Mouse (Mus musculus) embryo, embryonic 10.5 days (tissue): ENCODE results near the gene Fkbp15.
A peak's percentile ranks its signal among the peaks of the same experiment; 100 is the strongest.

Experiments
- DNase-seq: peaks from one replicate; pipeline ENCODE4 v3.0.0-alpha.2; 2015; ENCODE audit warnings: low spot score

Gene Fkbp15

DNA sequence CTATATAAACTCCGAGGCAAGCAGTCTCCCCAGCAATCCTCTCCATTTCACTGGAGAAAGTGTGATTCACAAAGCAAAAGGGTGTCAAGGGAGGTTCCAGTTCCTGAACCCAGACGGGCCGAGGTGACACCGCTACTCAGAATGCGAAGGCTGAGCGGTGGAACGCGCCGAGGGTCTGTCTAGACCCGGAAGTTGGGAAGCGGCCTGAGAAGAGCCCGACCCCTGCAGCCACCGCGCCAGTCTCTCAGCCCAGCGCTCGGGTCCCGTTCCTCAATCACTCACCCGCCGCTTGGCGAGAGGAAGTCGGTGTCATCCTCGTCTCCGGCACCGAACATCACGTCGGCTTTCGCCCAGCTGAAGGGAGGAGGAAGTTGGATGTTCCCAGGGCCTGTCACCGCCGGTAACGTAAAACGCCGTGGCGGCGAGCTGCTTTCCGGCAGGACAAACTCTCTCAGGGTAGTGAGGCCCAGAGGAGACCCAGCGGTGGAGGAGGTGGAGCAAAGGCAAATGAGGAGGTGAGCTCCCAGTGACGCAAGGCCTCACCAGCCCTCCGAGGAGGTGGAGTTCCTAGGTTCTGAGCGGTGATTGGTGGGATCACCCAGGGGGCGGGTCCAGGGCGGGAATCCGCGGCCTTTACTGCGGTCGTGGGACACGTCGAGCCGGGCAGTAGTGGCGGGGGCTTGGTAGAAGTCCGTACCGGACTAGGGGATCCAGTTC lies at the start of gene Fkbp15, which contains the start of gene Slc31a1:
Gene Fkbp15 (minus strand): TSS at position 461 of the 717 bp plus-strand sequence.
Gene Slc31a1 (plus strand): TSS at position 640 of the 717 bp plus-strand sequence.
- DNase-seq = peak; percentile 99

DNA sequence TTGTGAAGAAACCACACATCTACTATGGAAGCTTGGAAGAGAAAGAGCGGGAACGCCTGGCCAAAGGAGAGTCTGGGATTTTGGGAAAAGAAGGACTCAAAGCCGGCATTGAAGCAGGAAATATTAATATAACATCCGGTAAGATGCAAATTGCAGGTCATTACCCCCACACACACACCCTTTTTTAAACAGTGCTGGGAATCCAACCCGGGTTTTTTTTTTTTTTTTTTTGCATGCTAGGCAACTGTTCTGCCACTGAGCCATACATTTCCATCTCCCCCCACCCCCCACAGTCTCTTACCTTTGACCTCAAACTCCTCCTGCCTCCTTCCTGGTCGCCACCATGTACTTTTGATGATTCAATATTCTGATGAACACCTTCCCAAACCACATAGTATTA lies 49.3 kb upstream of the Fkbp15 start:
- peak; percentile 6 for DNase-seq

DNA sequence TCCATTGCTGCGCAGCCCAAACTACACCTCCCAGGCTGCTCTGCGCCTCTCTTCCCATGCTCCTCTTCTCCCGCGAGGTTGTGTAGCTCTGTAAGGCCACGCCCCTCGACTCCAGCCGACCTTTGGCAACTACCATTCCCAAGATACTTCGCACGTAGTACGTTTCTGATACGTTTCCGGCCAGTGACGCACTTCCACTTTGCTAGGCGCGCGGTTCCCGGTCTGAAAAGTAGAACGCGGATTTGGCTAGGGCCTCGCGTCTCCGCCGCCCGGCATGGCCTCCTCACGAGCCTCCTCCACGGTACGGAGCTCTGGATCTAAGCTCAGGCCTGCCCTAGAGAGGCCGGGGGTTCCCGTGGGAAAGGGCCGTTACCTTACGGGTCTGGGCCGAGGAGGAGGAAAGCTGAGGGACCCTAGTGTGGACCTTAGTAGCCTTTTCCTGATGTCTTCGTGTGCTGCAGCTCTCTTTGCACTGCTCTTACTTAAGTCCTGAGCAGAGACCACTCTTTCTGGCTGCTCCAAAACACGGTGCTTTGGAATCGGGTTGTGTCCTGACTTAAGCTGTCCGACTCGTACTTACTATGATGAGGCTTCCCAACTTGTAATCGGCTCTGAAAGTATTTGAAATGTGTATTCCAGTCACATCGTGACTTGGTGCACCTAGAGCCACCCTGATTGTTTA lies 48.4 kb upstream of the Fkbp15 start, which contains the start of the genes Cdc26 and Prpf4:
Gene Cdc26 (minus strand): TSS at position 42 of the 682 bp plus-strand sequence.
Gene Prpf4 (plus strand): TSS at position 197 of the 682 bp plus-strand sequence.
- DNase-seq = peak; percentile 100

DNA sequence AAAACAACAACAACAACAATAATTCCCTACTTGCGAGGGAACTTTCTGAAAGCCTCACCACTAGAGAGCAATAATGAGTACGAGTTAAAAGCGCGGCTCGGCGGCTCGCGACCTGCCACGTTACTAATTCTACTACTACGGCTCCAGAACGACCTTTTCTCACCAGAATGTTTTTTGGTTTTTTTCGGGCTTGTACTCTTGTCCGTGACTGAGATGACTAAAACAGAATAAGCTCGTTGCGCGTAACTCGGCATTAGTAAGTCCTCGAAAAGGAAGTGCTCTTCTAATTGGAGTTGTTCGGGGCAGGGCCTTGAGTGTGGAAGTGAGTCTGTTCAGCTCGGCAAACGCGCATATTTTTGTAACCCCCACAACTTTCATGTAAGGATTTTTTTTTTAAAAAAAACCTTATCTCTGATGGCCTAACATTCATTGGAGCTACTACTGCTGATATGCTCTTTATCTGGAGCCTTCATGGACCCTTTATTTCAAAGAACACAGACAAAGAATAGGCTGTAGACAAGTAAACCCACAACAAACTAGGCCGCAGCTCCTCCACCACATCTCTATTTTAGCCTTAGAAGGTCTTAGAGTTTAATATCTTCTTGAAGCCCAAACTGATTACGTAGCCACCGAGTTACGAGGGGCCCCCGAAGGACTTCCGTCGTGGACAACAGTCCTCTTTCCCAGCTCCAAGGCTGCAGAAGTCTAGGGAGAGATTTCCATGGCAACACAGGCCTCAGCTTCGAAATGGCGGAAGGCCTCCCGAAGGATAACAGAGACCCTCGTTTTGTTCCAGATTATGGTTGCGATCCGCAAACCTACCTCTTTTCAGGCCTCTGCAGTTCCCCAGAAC lies 47.6 kb upstream of the Fkbp15 start:
- DNase-seq = peak; percentile 86

DNA sequence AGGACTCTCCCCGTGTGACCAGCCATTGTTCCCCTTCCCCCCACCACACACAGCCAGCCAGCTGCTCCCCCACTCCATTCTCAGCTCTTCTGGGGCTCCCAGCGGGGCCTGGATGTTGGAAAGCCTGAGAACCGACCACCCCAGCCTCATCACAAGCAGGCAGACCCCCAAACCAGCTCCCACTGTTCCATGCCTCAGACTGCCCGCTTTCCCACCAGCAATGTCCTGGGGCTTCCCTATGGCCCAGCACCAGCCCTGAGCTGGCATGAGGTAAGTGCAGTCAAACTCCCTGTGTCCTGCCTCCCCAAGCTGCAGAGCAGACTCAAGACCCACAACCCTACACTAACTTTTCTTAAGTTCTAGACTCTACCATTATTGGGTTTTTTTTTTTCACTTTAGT lies 45.8 kb upstream of the Fkbp15 start:
- no peak for DNase-seq

DNA sequence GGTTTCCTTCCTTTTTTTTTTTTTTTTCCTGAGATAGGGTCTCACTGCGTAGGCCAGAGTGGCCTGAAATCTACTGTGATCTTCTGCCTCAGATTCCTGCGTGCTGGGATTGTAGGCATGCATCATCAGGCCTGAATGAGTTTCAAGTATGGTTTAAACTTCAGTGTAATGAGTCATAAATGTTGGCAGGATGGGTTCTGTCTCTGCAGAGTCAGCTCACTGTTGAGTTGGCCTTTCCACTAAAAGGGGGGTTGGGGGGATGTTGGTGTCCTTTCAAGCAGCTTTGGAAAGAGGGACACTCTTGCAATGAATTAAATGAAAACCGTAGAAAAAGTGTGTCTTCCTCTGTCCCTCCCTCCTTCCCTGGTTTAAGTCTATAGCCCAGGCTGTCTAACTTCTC lies 38.6 kb upstream of the Fkbp15 start:
- DNase-seq = no peak

DNA sequence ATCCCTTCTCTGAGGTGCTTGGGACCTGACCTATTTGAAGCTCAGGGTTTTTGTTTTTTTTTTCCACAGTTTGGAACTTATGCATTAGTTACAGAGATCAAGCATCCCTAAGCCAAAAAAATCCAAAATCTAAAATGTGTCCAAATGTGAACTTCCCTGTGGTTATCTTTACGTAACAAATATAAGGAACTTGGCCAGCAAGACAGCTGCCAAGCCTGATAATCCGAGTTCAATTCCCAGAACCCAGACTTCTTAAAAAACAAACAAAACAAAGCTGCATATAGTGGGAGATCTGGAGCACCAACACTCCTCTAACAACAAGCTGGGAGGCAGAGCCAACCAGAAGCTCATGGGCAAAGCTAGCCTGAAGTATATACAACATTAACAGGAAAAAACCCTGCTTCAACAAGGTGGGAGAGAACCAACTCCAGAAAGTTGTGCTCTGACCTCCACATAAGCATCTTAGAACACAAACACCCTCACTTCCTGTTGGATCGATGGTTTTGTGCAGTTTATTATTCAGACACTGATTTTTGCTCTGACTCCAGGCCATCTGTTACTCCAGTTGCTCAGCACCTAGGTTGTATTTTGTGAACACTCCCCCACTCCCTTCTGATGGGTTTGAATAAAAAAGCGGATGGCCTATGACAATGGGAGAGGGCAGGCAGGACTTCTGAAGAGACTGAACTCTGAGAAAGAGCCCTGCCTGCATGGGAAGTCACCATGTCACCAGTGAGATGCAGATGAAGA lies 37.4 kb upstream of the Fkbp15 start:
- DNase-seq = no peak

DNA sequence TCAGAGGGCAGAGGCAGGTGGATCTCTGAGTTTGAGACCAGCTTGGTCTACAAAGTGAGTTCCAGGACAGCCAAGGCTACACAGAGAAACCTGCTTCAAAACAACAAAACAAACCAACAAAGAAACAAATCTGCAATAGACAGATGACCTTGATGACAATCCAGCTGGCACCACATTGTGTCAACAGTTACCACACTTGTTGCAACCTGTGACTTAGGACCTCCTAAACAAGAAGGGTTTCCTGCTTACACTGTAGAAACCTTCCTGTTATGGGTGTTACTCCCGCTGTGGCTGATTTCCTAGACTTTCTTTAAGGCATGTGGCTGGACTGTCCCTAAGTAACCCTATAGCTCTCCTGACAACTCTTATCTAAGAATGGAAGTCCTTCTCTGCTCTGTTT lies 35.5 kb upstream of the Fkbp15 start:
- no peak for DNase-seq

DNA sequence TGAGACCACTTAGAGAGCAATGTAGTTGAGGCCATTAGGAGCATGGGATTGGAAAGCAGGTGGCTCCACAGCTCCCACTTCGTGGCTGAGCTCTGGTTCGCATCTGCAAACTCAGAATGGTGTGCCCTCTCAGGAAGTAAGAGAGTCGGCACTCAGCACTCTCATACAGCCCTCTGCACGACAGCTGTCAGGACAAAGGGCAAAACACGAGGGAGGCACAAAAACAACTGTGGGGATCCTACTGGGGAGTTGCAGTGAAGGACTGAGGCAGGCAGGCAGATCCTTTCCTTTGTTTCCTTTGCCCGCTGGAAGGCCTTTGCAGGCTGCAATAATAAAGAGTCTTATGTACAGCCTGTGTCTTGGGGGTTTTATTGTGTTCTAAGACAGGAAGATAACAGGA lies 33.1 kb upstream of the Fkbp15 start:
- peak; percentile 12 for DNase-seq

DNA sequence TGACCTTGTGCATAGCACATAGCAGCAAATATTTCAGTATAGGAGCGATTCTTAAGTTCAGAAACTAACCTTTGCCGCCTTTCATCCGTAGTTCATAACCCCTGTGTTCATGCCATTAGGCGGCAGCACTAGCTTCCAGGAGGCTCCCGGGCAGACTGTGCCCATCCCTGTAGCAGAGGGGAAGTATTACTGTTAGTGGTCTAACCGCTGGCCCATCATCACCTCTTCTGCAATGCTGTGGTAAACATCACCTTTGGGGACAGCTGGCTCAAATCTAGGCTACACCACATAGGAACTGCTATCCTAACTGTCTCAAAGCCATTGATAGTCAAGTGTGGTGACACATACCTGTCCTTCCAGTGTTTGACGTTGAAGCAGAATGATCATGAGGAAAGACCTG lies 31.5 kb upstream of the Fkbp15 start:
- DNase-seq = no peak

DNA sequence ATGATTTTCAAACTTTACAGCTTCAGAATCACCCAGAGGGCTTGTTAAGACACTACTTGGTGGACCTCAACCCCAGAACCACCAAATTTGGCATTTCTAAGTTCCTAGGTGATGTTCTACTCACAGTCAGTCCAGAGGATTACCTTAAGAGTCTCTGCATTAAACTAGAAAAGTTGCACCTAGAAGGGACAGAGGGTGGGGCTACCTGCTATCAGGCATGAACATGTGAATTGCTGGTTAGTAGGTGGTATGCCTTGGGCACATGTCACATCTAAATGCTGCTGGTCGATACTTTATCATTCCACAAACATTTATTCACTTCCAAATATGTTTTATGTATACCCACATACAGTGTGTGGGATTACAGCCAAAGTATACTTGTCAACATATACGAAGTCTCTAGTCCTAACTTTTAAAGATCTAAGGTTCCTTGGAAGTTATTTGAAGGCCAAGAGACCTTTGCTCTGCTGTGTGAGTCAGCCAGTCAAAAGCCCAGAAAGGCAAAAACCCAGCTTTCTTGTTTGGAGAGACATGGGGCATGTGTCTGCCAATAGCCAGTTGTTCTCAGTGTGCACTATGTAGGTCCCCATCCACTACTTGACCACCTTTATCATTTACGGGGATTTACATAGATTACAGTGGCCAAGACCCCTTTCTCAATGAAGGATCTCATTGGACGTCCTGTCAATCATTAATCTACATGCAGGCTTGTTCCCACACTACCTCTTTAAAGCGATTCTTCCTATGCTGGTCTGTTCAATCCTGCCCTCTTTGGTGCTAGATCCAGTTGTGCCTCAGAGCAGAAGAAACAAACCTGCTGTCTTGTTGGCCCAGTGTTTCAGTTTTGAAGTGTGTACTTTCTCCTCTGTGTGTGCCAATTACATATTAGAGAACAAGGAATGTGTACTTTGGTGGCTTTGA lies 29.5 kb upstream of the Fkbp15 start:
- DNase-seq = no peak

DNA sequence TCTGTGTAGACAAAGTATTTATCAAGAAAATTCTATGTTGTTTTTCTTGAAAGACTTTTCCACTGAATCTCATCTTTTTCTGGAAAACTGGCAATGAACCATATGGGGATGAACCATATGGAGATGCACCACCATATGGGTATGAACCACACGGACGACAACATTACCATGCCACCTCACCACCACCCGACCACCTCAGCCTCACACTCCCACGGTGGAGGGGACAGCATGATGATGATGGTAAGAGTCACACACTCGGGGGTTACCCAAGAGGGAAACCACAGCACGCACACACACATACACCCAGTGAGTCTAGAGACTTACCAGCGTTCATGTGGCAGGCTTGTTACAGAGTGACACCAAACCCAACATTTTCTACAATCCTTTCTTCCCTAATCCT lies 25.1 kb upstream of the Fkbp15 start:
- no peak for DNase-seq

DNA sequence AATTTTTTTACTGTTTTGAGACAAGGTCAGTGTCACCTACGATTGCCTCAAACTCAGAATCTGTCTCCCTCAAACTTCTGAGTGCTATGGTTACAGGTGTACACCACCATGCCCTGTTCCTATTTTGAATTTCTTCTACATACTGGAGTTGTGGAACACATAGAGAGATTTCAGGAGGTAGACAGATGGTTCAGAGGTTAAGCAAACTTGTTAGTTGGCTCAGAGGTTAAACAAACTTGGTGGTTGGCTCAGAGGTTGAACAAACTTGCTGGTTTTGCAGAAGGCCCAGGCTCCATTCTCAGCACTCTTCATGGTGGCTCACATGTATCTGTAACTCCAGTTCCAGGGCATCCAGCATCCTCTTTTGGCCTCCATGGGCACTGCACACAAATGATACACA lies 23.8 kb upstream of the Fkbp15 start:
- no peak for DNase-seq

DNA sequence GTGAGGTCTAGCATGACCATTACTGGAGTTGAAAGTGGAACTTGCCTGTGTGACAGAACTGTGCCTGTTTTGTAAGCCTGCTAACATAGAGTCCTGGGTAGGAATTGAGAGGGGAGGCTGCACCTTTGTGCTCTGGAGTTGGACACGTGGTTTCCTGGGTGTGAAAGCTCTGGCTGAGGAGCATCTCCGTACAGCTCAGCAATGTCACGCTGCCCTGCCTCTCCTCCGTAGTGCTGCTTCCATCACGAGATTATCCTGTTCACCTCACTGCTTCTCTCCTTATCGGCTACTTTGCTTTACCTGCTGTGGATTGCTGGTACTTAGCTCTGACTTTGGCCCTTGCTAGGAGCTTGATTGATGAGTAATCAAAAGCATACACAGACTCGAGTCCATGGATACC lies 23.4 kb upstream of the Fkbp15 start:
- no peak for DNase-seq

DNA sequence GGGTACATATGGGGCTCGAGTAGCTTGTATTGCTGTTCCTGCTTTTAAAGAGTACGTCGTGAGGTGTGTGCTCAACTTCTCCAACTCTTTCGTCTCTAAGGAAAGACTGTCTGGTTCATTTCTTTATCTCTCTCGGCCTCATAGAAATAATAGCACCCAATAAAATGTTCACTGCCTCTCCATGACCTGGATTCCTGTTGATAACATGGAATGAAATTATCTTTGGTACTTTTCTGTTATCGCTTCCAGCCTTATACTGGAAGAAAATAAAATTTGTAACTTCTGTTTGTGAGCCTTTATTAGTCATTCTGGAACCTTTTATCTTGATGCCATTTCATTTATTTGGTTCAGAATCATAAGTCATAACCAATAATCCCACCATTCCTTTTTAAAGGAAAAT lies 22.9 kb upstream of the Fkbp15 start:
- no peak for DNase-seq

DNA sequence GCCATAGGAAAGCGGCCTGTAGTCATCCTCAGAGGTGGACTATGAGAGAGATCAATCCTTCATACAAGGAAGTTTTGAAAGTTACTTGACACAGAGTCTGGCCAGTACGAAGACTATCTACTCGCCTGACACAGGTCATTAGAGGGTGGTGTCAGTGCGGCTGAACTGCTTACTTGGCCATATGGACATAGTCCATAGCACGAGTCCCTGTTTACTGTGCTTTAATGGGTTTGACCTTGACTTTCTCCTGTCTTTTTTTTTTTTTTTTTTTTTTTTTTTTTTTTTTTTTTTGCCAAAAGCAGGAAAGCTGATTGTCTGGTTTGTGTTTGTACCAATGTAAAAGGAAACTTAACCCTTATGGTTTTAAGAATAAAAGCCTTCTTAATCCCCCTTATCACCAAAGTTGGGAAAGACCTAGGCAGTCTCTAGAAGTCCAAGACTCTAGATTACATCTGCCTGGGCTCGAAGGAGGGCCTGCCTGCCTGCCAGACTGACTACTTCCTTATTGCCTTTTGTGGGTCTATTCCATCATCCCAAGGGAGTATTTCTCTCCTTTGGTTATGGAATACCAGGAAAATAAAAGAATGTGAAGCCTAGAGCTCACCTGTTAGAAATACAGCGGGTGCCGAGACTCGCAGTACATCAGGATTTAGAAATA lies 19.5 kb upstream of the Fkbp15 start:
- DNase-seq = no peak

DNA sequence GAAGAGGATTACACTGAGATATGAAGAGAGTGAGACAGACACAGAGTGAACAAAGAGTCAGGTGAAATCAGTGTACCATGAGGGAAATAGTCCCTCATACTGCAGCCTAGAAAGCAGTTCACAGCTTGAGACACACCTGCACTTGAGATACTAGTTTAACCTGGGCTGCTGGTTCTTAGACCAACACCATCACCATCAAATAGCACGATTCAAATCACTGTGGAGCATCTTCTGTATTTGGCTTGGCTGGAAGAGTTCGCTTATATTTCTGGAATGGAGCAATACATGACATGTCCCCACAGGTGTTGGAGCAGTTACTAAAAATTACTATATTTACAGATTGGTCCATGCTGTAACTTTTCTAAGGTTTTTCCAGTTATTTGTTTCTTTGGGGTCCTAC lies 15.8 kb upstream of the Fkbp15 start:
- no peak for DNase-seq

DNA sequence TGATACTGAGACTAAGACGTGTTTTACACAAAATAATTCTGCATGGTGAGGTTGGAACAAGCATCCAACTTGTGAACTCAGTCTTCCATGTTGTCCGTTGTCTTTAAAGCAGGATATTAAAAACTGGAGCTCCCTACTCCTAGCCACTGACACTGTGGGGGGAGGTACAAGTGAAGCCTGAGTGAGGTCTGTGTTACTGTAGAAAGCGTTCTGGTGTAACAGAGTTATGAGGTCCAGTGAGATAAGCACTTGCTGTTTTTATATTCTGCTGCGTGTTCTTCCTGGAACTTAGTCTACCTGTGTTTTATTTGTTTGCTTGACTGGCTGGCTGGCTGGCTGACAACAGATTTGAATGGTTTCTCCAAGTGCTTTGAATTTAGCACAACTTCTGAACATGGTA lies 14.0 kb upstream of the Fkbp15 start:
- DNase-seq = no peak

DNA sequence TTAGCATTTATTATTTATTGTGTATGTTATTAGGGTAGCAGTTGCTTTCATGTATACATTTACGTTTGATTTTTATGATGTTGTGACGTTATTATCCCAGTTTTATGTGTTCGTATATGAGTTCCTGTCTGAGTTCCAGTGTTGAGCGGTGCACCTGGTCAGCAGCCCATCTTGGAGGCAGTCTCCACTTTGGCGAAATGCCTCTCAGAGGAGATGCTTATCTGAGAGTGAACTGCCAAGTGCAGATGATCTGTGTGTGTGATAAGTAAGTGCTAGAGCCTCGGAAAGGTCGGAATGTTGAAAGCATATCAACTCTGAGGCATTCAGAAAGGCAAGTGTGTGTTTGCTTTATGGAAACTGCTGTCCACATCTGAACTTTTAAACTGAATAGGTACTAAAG lies 13.3 kb upstream of the Fkbp15 start:
- no peak for DNase-seq

DNA sequence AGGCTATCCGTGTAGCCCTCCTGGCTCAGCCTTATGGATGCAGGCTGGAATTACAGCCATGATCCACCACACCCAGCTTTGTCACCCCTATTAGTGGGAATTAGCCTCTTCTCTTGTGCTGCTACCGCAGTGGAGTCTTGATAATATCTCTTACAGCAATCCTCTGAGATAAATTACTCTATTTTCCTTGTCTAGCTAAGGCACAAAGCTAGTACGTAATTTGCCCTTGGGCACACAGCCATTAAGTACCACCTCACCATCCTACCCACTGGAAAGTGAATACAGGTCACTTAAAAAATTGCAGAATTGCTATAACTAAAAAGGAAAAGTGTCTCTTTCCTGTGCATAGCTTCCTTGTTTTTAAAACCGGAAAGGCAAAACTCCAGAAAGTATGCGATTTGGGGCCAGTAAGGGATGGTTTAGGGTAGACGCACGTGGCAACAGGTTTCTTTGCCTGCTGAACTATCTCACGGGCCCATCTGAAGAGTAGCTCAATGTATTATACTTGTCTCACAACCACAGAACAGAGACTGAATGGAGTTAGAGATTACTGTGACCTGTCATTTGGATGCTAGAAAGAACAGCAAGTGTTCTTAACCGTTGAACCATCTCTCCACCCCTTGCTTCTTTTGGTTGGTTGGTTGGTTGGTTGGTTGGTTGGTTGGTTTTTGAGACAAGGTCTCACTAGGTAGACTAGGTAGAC lies 12.6 kb upstream of the Fkbp15 start:
- DNase-seq = no peak
